Mouse (Mus musculus) liver, embryonic 16.5 days (tissue): Measurements from ENCODE around the gene Mettl24. TPM values are rescaled to one million over a fixed set of nuclear protein-coding genes. Genes with fewer than 3 reads are reported as not detected.

Source experiments
- ATAC-seq: fragments of 200-750 bp; cut with Nextera tagmentation; 2 replicates; pipeline ENCODE4 v1.8.0; 2017; ENCODE audit warnings: low read depth, mild to moderate bottlenecking, moderate number of reproducible peaks, moderate library complexity
- H3K27ac ChIP-seq: fragments of 300-500 bp; sonication (generic); 2 replicates; pipeline ENCODE4 v1.5.1; 2014; ENCODE audit warnings: mild to moderate bottlenecking, low read length
- H3K27me3 ChIP-seq: fragments of 300-500 bp; sonication (generic); 2 replicates; pipeline ENCODE4 v1.6.1; 2014; ENCODE audit warnings: low read depth, low read length, mixed read lengths; ENCODE audit not compliant: control insufficient read depth, insufficient read depth
- H3K36me3 ChIP-seq: fragments of 300-500 bp; sonication (generic); 2 replicates; pipeline ENCODE4 v1.6.1; 2014; ENCODE audit warnings: mild to moderate bottlenecking; ENCODE audit not compliant: control insufficient read depth, insufficient read depth
- H3K4me1 ChIP-seq: fragments of 300-500 bp; sonication (generic); 2 replicates; pipeline ENCODE4 v1.6.1; 2014; ENCODE audit warnings: low read depth, low read length, mixed read lengths; ENCODE audit not compliant: control insufficient read depth
- H3K4me2 ChIP-seq: fragments of 300-500 bp; sonication (generic); 2 replicates; pipeline ENCODE4 v1.6.1; 2014; ENCODE audit warnings: low read depth, low read length, mixed read lengths
- H3K4me3 ChIP-seq: fragments of 300-500 bp; sonication (generic); 2 replicates; pipeline ENCODE4 v1.5.1; 2014; ENCODE audit warnings: low read depth, mild to moderate bottlenecking, low read length
- H3K9ac ChIP-seq: fragments of 300-500 bp; sonication (generic); 2 replicates; pipeline ENCODE4 v1.6.1; 2014; ENCODE audit warnings: low read depth, low read length
- H3K9me3 ChIP-seq: fragments of 300-500 bp; sonication (generic); replicated peaks from 2 replicates; pipeline ENCODE4 v1.6.1; 2016; ENCODE audit warnings: low read length; ENCODE audit not compliant: control insufficient read depth
- WGBS: fragments of 180-500 bp; shearing (Covaris S2); extraction: QIAGEN DNeasy Blood & Tissue Kit; methylation state at CpG from one replicate; pipeline ENCODE4 v1.1.7; 2014; ENCODE audit not compliant: insufficient replicate concordance; 5-methylcytosine and 5-hydroxymethylcytosine counted together
- polyA plus RNA-seq: library from polyadenylated mRNA; unstranded; fragments of >200 nt; fragmentation: Nextera tagmentation; extraction: Ambion mirVana; gene quantifications from 2 replicates; pipeline ENCODE4 v1.2.1, GENCODE M21; 2015

Gene Mettl24
- 0.39 and 0.47 TPM in 2 replicates for polyA plus RNA-seq

GRCm38 (mm10) chr10:40683092-40683867 lies at the start of gene Mettl24:
TSS of gene Mettl24 (plus strand) at chr10:40683282.
- Histone ChIP-seq H3K9ac (peak within 1 kb of the TSS; percentile 45), H3K4me3 (peak within 1 kb of the TSS; percentile 54), H3K4me1 (no peaks in the 10 kb centered on the region), H3K27me3 (peaks cover 29% of the 10 kb centered on the region), H3K36me3 (no peaks in the 10 kb centered on the region), H3K4me2 (peak within 1 kb of the TSS; percentile 66), H3K9me3 (no peaks in the 10 kb centered on the region), H3K27ac (no peak within 1 kb of the TSS)
- WGBS = under 1% methylated on average over 50 of the region's 50 CpGs
- peak; percentile 48; the same call in 1 of the 2 replicates for ATAC-seq

- Histone ChIP-seq H3K4me1 (no peaks in the 10 kb centered on the region), H3K9me3 (no peaks in the 10 kb centered on the region), H3K4me2 (no peak overlapping the region), H3K9ac (no peak overlapping the region), H3K36me3 (no peaks in the 10 kb centered on the region), H3K27me3 (no peaks in the 10 kb centered on the region), H3K27ac (no peak overlapping the region), H3K4me3 (no peak overlapping the region)
- WGBS = 43% methylated on average over 10 of the region's 10 CpGs
- no peak for ATAC-seq
Observed at GRCm38 (mm10) chr10:40637331-40637730, 45.8 kb upstream of the Mettl24 start.

- Histone ChIP-seq H3K9ac (no peak overlapping the region), H3K4me2 (no peak overlapping the region), H3K4me1 (no peaks in the 10 kb centered on the region), H3K27ac (no peak overlapping the region), H3K36me3 (no peaks in the 10 kb centered on the region), H3K9me3 (no peaks in the 10 kb centered on the region), H3K27me3 (no peaks in the 10 kb centered on the region), H3K4me3 (no peak overlapping the region)
- WGBS = 62% methylated on average over 7 of the region's 7 CpGs
- no peak for ATAC-seq
Observed at GRCm38 (mm10) chr10:40638276-40638675, 44.8 kb upstream of the Mettl24 start.

GRCm38 (mm10) chr10:40638823-40639819 lies 44.0 kb upstream of the Mettl24 start:
- Histone ChIP-seq H3K4me3 (no peak overlapping the region), H3K27me3 (no peaks in the 10 kb centered on the region), H3K9me3 (no peaks in the 10 kb centered on the region), H3K9ac (no peak overlapping the region), H3K4me2 (no peak overlapping the region), H3K36me3 (no peaks in the 10 kb centered on the region), H3K27ac (no peak overlapping the region), H3K4me1 (no peaks in the 10 kb centered on the region)
- ATAC-seq = no peak
- WGBS = 64% methylated on average over 26 of the region's 26 CpGs

- Histone ChIP-seq H3K4me3 (no peak overlapping the region), H3K9me3 (no peaks in the 10 kb centered on the region), H3K36me3 (no peaks in the 10 kb centered on the region), H3K27ac (no peak overlapping the region), H3K4me1 (no peaks in the 10 kb centered on the region), H3K9ac (no peak overlapping the region), H3K27me3 (no peaks in the 10 kb centered on the region), H3K4me2 (no peak overlapping the region)
- WGBS = 71% methylated on average over 4 of the region's 4 CpGs
- ATAC-seq = no peak
Observed at GRCm38 (mm10) chr10:40640406-40640805, 42.7 kb upstream of the Mettl24 start.

GRCm38 (mm10) chr10:40641901-40642300 lies 41.2 kb upstream of the Mettl24 start:
- Histone ChIP-seq H3K27me3 (no peaks in the 10 kb centered on the region), H3K9me3 (no peaks in the 10 kb centered on the region), H3K36me3 (no peaks in the 10 kb centered on the region), H3K4me2 (no peak overlapping the region), H3K9ac (no peak overlapping the region), H3K4me3 (no peak overlapping the region), H3K4me1 (no peaks in the 10 kb centered on the region), H3K27ac (no peak overlapping the region)
- WGBS = 70% methylated on average over 7 of the region's 7 CpGs
- no peak for ATAC-seq

- ATAC-seq = no peak
Observed at GRCm38 (mm10) chr10:40643126-40643525, 40.0 kb upstream of the Mettl24 start.

GRCm38 (mm10) chr10:40644456-40644855 lies 38.6 kb upstream of the Mettl24 start:
- H3K4me3 ChIP-seq = no peak overlapping the region
- 58% methylated on average over 9 of the region's 9 CpGs for WGBS
- no peaks in the 10 kb centered on the region for H3K36me3 ChIP-seq
- H3K4me1 ChIP-seq = no peaks in the 10 kb centered on the region
- H3K9me3 ChIP-seq = no peaks in the 10 kb centered on the region
- ATAC-seq = no peak
- no peak overlapping the region for H3K27ac ChIP-seq
- H3K9ac ChIP-seq = no peak overlapping the region
- H3K27me3 ChIP-seq = no peaks in the 10 kb centered on the region
- H3K4me2 ChIP-seq = no peak overlapping the region

More at GRCm38 (mm10) chr10:40643126-40643525, 40.0 kb upstream of the Mettl24 start:
- Histone ChIP-seq H3K9ac (no peak overlapping the region), H3K4me2 (no peak overlapping the region), H3K9me3 (no peaks in the 10 kb centered on the region), H3K4me1 (no peaks in the 10 kb centered on the region), H3K4me3 (no peak overlapping the region), H3K27ac (no peak overlapping the region), H3K27me3 (no peaks in the 10 kb centered on the region), H3K36me3 (no peaks in the 10 kb centered on the region)
- WGBS = 45% methylated on average over 5 of the region's 5 CpGs
